Mouse (Mus musculus): Measurements from ENCODE around the gene Cmip.
A peak's percentile ranks its signal among the peaks of the same experiment; 100 is the strongest.

Gene Cmip

GRCm38 (mm10) chr8:117294812-117295211 lies 37.9 kb downstream of the Cmip start:
- no peak for DNase-seq (ENCODE audit: low read depth, low spot score)

GRCm38 (mm10) chr8:117297913-117298518 lies 41.2 kb downstream of the Cmip start:
- DNase-seq (ENCODE audit: low read depth, low spot score): no peak

- no peak for DNase-seq (ENCODE audit: low read depth, low spot score)
Observed at GRCm38 (mm10) chr8:117299204-117299603, 42.3 kb downstream of the Cmip start.

GRCm38 (mm10) chr8:117300188-117300587 lies 43.3 kb downstream of the Cmip start:
- DNase-seq (ENCODE audit: low read depth, low spot score): no peak

- no peak for DNase-seq (ENCODE audit: low read depth, low spot score)
Observed at GRCm38 (mm10) chr8:117301457-117302041, 44.7 kb downstream of the Cmip start.

- DNase-seq (ENCODE audit: low read depth, low spot score): no peak
Observed at GRCm38 (mm10) chr8:117302072-117302471, 45.2 kb downstream of the Cmip start.

- DNase-seq (ENCODE audit: low read depth, low spot score): peak; percentile 65
Observed at GRCm38 (mm10) chr8:117303666-117304065, 46.8 kb downstream of the Cmip start.

GRCm38 (mm10) chr8:117305405-117305804 lies 48.5 kb downstream of the Cmip start:
- no peak for DNase-seq (ENCODE audit: low read depth, low spot score)

- no peak for DNase-seq (ENCODE audit: low read depth, low spot score)
Observed at GRCm38 (mm10) chr8:117306756-117307155, 49.9 kb downstream of the Cmip start.

GRCm38 (mm10) chr8:117307221-117307620 lies 50.4 kb downstream of the Cmip start:
- no peak for DNase-seq (ENCODE audit: low read depth, low spot score)

- DNase-seq (ENCODE audit: low read depth, low spot score): no peak
Observed at GRCm38 (mm10) chr8:117308303-117309095, 51.6 kb downstream of the Cmip start.

- no peak for DNase-seq (ENCODE audit: low read depth, low spot score)
Observed at GRCm38 (mm10) chr8:117309653-117310274, 52.9 kb downstream of the Cmip start.

GRCm38 (mm10) chr8:117310961-117311561 lies 54.2 kb downstream of the Cmip start:
- no peak for DNase-seq (ENCODE audit: low read depth, low spot score)

- DNase-seq (ENCODE audit: low read depth, low spot score): peak; percentile 55
Observed at GRCm38 (mm10) chr8:117314308-117314953, 57.6 kb downstream of the Cmip start.

GRCm38 (mm10) chr8:117315727-117316126 lies 58.9 kb downstream of the Cmip start:
- no peak for DNase-seq (ENCODE audit: low read depth, low spot score)

GRCm38 (mm10) chr8:117317478-117317877 lies 60.6 kb downstream of the Cmip start:
- DNase-seq (ENCODE audit: low read depth, low spot score): no peak

- no peak for DNase-seq (ENCODE audit: low read depth, low spot score)
Observed at GRCm38 (mm10) chr8:117318911-117319826, 62.3 kb downstream of the Cmip start.

GRCm38 (mm10) chr8:117320616-117321015 lies 63.8 kb downstream of the Cmip start:
- no peak for DNase-seq (ENCODE audit: low read depth, low spot score)

- DNase-seq (ENCODE audit: low read depth, low spot score): no peak
Observed at GRCm38 (mm10) chr8:117321232-117321631, 64.4 kb downstream of the Cmip start.

- no peak for DNase-seq (ENCODE audit: low read depth, low spot score)
Observed at GRCm38 (mm10) chr8:117322021-117322420, 65.2 kb downstream of the Cmip start.
